Mouse (Mus musculus): ENCODE measurements around the gene Sidt1. TPM values are rescaled to one million over a fixed set of nuclear protein-coding genes. Genes with fewer than 3 reads are reported as not detected.

Sidt1 gene
- total and polyA plus RNA-seq, 2 experiments from 2014 or later, result 0.05 TPM; not detected in 1

- TF ChIP-seq EP300 (IDR thresholded peaks at IDR 0.05; ENCODE audit: low read depth), result no peak
- no peak for TF ChIP-seq CTCF (IDR thresholded peaks at IDR 0.05; ENCODE audit: low read depth)
- H3K36me3 ChIP-seq (replicated peaks; ENCODE audit: control insufficient read depth, insufficient read depth, low read length), result no peaks in the 10 kb centered on the region
- peaks cover 7% of the 10 kb centered on the region; the same call in 1 of the 2 replicates for H3K9me3 ChIP-seq (replicated peaks; ENCODE audit: control insufficient read depth, low read length)
- no peak overlapping the region for H3K9ac ChIP-seq (replicated peaks; ENCODE audit: low read depth, low read length)
- DNase-seq (ENCODE audit: low spot score), result no peak
- H3K27me3 ChIP-seq (ENCODE audit: control insufficient read depth, insufficient read depth, low read length), result 0 out of 2 replicates have a peak, but pooled peaks cover 5% of the 10 kb centered on the region
- no peak overlapping the region for H3K27ac ChIP-seq (ENCODE audit: low read depth)
- no peak overlapping the region for H3K4me2 ChIP-seq (ENCODE audit: low read depth, low read length)
- H3K4me3 ChIP-seq (ENCODE audit: low read depth, low read length), result no peak overlapping the region
- no peak for ATAC-seq (ENCODE audit: insufficient read depth, low read depth)
- no peaks in the 10 kb centered on the region for H3K4me1 ChIP-seq (ENCODE audit: control insufficient read depth, insufficient read depth)
Measured at GRCm38 (mm10) chr16:44337541-44337940, 4.5 kb upstream of the Sidt1 start.

DNA sequence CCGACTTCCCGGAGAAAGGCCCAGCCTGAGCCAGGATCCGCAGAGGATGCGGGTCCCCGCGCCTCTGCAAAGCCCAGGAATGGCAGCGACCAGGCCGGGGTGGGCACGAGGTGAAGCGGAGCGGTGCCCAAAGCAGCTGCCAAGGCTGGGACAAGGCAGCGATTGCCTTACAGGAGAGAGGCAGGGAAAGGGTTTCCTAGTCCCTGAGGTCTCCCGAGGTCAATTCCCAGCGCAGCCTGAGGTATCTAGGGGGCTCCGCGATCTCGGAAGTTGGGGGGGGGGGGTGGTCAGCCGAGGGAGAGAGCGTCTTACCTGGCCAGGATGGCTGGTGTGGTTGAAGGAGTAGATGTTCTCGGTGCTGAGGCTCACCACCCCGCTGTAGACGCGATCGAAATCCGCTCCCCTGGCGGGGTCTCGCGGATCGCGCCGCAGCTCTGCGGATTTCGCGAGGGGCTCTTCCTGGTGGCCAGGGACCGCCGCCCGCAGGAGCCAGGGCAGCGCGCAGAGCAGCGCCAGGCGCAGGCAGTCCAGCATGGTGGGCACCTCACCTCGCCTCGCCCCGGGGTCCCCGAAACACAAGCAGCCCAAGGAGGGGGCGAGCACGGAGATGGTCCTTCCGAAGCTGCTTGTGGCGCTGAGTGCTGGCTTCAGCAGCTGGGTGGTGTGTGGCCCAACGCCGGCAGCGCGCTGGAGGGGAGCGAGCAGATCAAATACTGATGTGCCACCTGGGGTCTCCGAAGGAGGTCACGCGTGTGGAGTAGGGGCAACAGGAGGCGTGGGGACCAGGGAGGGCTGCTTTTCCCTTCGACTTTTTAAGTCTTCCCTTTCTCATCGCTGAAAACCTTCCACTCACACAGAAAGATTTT lies 768 bp downstream of the Sidt1 start:
- Histone ChIP-seq H3K4me1 (ENCODE audit: control insufficient read depth, insufficient read depth) (no peaks in the 10 kb centered on the region), H3K9me3 (replicated peaks; ENCODE audit: control insufficient read depth, low read length) (no peaks in the 10 kb centered on the region), H3K27ac (ENCODE audit: low read depth) (no peak overlapping the region), H3K27me3 (ENCODE audit: control insufficient read depth, insufficient read depth, low read length) (peaks cover 16% of the 10 kb centered on the region; the same call in 1 of the 2 replicates), H3K4me3 (ENCODE audit: low read depth, low read length) (peak overlapping the region; percentile 54), H3K4me2 (ENCODE audit: low read depth, low read length) (peak overlapping the region; percentile 99), H3K36me3 (replicated peaks; ENCODE audit: control insufficient read depth, insufficient read depth, low read length) (no peaks in the 10 kb centered on the region), H3K9ac (replicated peaks; ENCODE audit: low read depth, low read length) (peak overlapping the region; percentile 49; the same call in 1 of the 2 replicates)
- no peak for TF ChIP-seq CTCF (IDR thresholded peaks at IDR 0.05; ENCODE audit: low read depth)
- no peak for TF ChIP-seq EP300 (IDR thresholded peaks at IDR 0.05; ENCODE audit: low read depth)
- no peak; the same call in 1 of the 2 replicates for ATAC-seq (ENCODE audit: insufficient read depth, low read depth)
- 2% methylated on average over 55 of the region's 60 CpGs for whole genome bisulfite sequencing
- DNase-seq (ENCODE audit: low spot score), result no peak

DNA sequence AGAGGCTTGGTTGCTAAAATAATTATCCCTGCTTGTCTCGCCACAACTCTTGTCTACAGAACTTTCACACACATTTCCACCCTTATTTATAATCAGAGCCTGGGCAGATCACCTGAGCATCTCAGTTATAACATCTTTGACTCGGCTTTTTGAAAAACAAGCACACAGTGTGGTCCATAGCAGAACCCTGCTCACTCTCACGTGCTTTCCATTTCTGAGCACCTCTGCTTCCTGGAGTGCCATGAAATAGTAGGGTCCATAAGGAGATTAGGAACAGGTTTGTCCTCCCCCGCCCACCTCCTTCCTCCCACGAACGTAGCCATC lies 1.4 kb downstream of the Sidt1 start:
- ATAC-seq (ENCODE audit: insufficient read depth, low read depth) (no peak), DNase-seq (ENCODE audit: low spot score) (no peak)
- Histone ChIP-seq H3K9ac (replicated peaks; ENCODE audit: low read depth, low read length) (peak overlapping the region; percentile 49; the same call in 1 of the 2 replicates), H3K36me3 (replicated peaks; ENCODE audit: control insufficient read depth, insufficient read depth, low read length) (no peaks in the 10 kb centered on the region), H3K9me3 (replicated peaks; ENCODE audit: control insufficient read depth, low read length) (no peaks in the 10 kb centered on the region), H3K4me3 (ENCODE audit: low read depth, low read length) (peak overlapping the region; percentile 54), H3K4me2 (ENCODE audit: low read depth, low read length) (peak overlapping the region; percentile 99), H3K27ac (ENCODE audit: low read depth) (no peak overlapping the region), H3K27me3 (ENCODE audit: control insufficient read depth, insufficient read depth, low read length) (peaks cover 16% of the 10 kb centered on the region; the same call in 1 of the 2 replicates), H3K4me1 (ENCODE audit: control insufficient read depth, insufficient read depth) (no peaks in the 10 kb centered on the region)
- TF ChIP-seq EP300 (IDR thresholded peaks at IDR 0.05; ENCODE audit: low read depth) (no peak), CTCF (IDR thresholded peaks at IDR 0.05; ENCODE audit: low read depth) (no peak)
- 23% methylated on average over 6 of the region's 6 CpGs for WGBS

DNA sequence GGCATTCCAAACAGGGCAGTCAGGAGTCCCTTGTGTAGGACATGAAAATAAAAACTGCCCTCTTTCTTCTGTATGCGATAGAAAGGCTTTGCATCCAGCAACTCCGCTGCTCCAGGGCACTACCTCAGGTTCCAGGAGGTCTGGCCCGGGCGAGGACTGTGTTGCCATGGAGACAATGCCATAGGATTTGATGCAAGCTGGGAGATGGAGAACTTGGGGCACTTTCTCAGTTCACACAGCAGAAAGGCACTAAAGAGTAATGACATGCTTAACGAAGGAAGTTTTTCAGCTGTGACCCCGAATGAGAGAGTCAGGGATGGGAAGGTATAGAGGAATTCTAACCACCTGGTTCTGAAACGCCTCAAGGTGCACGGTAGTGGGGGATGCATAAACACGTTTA lies 1.8 kb downstream of the Sidt1 start:
- 42% methylated on average over 9 of the region's 9 CpGs for WGBS

DNA sequence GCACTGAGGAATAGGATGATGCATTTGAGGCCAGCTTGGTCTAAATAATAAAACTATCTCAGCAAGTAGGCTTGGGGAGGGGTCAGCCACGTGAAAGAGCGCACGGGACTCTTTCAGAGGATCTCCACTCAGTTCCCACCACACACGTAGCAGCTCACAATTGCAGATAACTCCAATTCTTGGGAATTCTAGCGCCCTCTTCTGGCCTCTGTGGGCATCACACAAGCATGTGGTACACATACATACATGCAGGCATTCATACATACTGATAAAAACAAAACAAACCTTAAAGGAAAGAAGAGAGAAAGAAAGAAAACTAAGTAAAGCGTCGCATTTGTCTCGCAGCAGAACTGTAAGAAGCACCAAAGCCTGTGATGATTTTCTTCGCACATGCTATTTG lies 2.3 kb downstream of the Sidt1 start:
- 84% methylated on average over 9 of the region's 9 CpGs for WGBS
- Histone ChIP-seq H3K27ac (ENCODE audit: low read depth) (no peak overlapping the region), H3K4me1 (ENCODE audit: control insufficient read depth, insufficient read depth) (no peaks in the 10 kb centered on the region), H3K27me3 (ENCODE audit: control insufficient read depth, insufficient read depth, low read length) (peaks cover 16% of the 10 kb centered on the region; the same call in 1 of the 2 replicates), H3K4me2 (ENCODE audit: low read depth, low read length) (no peak overlapping the region), H3K9me3 (replicated peaks; ENCODE audit: control insufficient read depth, low read length) (no peaks in the 10 kb centered on the region), H3K36me3 (replicated peaks; ENCODE audit: control insufficient read depth, insufficient read depth, low read length) (no peaks in the 10 kb centered on the region), H3K4me3 (ENCODE audit: low read depth, low read length) (no peak overlapping the region), H3K9ac (replicated peaks; ENCODE audit: low read depth, low read length) (no peak overlapping the region)
- TF ChIP-seq CTCF (IDR thresholded peaks at IDR 0.05; ENCODE audit: low read depth) (no peak), EP300 (IDR thresholded peaks at IDR 0.05; ENCODE audit: low read depth) (no peak)
- no peak for ATAC-seq (ENCODE audit: insufficient read depth, low read depth)
- DNase-seq (ENCODE audit: low spot score), result no peak

More for the DNA sequence above, 1.8 kb downstream of the Sidt1 start:
- Histone ChIP-seq H3K9me3 (replicated peaks; ENCODE audit: control insufficient read depth, low read length) (no peaks in the 10 kb centered on the region), H3K4me2 (ENCODE audit: low read depth, low read length) (no peak overlapping the region), H3K27ac (ENCODE audit: low read depth) (no peak overlapping the region), H3K27me3 (ENCODE audit: control insufficient read depth, insufficient read depth, low read length) (peaks cover 16% of the 10 kb centered on the region; the same call in 1 of the 2 replicates), H3K4me3 (ENCODE audit: low read depth, low read length) (no peak overlapping the region), H3K36me3 (replicated peaks; ENCODE audit: control insufficient read depth, insufficient read depth, low read length) (no peaks in the 10 kb centered on the region), H3K4me1 (ENCODE audit: control insufficient read depth, insufficient read depth) (no peaks in the 10 kb centered on the region), H3K9ac (replicated peaks; ENCODE audit: low read depth, low read length) (no peak overlapping the region)
- DNase-seq (ENCODE audit: low spot score), result no peak
- no peak for ATAC-seq (ENCODE audit: insufficient read depth, low read depth)
- TF ChIP-seq EP300 (IDR thresholded peaks at IDR 0.05; ENCODE audit: low read depth) (no peak), CTCF (IDR thresholded peaks at IDR 0.05; ENCODE audit: low read depth) (no peak)
